Mouse (Mus musculus): Measurements from ENCODE around the gene Sec14l4. TPM values are rescaled to one million over a fixed set of nuclear protein-coding genes. Genes with fewer than 3 reads are reported as not detected.

The Sec14l4 gene
- not detected in 2 replicates for polyA plus RNA-seq (2016; fragmentation: Nextera tagmentation; extraction: Ambion mirVana)

DNA sequence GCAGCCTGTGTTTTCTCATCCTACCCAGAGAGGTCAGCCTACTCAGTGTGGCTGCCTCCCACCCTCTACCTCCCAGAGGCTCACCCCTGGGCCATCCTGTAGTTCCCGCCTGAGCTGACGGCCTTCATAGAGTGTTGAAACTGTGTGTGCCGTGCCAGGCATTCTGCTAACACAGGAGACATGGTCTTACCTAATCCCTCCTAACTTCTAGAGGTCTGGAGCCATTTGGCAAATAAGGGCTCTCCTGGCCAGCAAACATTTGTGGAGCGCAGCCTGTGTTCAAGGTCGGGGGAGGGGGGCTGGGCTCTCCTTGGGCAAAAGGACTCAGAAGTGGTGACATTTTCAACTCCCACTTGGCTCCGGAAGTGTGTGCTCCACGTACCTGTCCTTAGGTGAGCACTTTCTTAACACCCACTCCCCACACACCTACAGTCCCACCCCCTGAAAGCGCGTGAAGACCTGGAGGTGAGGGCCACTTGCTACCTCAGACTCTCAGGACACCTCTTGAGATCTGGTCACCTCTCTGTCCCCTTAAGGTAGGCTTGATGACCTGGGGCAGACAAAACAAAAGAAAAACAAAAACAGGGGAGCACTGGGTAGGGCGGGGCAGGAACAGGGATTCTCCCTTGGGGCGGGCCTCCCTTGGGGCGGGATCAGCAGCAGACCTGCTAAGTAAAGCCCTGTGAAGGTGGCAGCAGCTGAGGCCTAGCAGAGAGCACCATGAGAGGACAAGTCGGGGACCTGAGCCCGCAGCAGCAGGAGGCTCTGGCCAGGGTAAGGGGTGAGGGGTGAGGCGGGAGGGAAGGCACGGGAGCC lies at the start of gene Sec14l4:
Sec14l4 (plus strand) TSS at position 337 of the 816 bp plus-strand sequence.
- Histone ChIP-seq H3K36me3 (no peaks in the 10 kb centered on the region), H3K4me1 (replicated peaks) (peaks cover under 1% of the 10 kb centered on the region; the same call in 1 of the 2 replicates), H3K4me2 (no peak within 1 kb of the TSS), H3K4me3 (replicated peaks) (no peak within 1 kb of the TSS), H3K9me3 (no peaks in the 10 kb centered on the region), H3K9ac (replicated peaks) (no peak within 1 kb of the TSS), H3K27ac (no peak within 1 kb of the TSS), H3K27me3 (peaks cover 28% of the 10 kb centered on the region)
- no peak; the same call in 1 of the 2 replicates for ATAC-seq (ENCODE audit: insufficient number of reproducible peaks, insufficient read depth, low FRiP score, low TSS enrichment, low read depth)
- WGBS = 32% methylated on average over 16 of the region's 16 CpGs

DNA sequence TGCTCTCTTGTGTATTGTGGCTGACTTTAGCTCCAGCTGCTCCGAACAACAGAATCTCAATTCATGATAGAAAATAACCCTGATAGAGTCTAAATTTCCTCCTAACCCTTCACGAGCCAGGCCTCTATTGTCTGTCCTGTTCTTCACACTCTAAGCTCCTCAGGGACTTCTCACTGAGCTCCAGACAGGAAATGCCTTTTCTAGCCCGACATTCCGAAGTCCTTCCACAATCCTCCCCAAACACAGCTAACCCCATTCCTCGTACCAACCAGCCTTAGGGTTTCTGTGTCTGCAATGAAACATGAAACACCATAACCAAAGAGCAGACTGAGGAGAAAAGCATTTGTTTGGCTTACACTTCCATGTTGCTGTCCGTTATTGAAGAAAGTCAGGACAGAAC lies 49.7 kb upstream of the Sec14l4 start:
- ATAC-seq (ENCODE audit: insufficient number of reproducible peaks, insufficient read depth, low FRiP score, low TSS enrichment, low read depth) = no peak
- Histone ChIP-seq H3K9me3 (no peaks in the 10 kb centered on the region), H3K27me3 (peaks cover 16% of the 10 kb centered on the region), H3K9ac (replicated peaks) (no peak overlapping the region), H3K27ac (peak overlapping the region; percentile 2; the same call in 1 of the 2 replicates), H3K4me1 (replicated peaks) (peaks cover 24% of the 10 kb centered on the region), H3K4me2 (no peak overlapping the region), H3K36me3 (peaks cover 48% of the 10 kb centered on the region), H3K4me3 (replicated peaks) (no peak overlapping the region)
- WGBS = 65% methylated on average over 6 of the region's 6 CpGs

DNA sequence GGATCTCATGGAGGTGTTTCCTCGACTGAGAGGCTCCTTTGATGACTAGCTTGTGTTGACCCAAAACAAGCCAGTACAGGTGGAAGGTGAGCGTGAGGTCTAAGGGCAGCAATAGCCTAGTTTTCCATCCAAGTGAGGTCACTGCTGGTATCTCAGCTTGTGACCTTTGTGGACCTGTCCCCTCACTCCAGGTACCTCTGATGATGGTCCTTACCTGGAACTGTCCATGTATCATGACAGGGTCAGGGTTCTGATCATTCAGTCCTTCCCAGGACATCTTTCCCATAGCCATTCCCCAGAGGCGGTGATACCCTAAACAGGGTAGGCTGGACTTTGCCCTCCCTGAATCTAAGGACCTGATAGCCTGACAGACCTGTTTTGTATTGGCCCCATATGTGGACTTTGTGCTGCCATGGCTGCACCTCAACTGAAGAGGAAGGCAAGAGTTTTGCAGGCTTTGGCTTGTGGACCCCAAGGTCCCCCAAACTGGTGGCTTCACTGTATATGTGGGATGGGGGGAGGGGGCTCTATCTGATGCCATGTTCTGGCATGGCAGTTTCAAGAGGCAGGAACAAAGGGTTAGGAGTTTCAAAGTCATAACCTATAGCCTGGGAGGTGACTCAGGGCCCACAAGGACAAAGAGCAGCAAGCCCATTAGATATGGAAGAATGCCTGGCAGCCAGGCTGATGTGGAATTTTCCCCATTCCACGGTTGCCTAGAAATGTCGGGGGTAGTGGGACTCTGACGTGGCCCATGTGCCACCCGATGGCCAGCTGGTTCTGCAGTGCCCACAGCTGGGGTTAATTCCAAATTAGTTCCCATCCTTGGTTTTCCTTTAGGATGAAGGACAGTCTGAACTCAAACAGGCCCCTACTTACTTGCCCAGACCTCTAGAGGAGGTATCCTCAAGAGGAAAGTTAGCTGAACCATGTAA lies 48.7 kb upstream of the Sec14l4 start:
- Histone ChIP-seq H3K4me3 (replicated peaks) (peak overlapping the region; percentile 45; the same call in 1 of the 2 replicates), H3K27me3 (peaks cover 16% of the 10 kb centered on the region), H3K4me1 (replicated peaks) (peaks cover 24% of the 10 kb centered on the region), H3K4me2 (peak overlapping the region; percentile 76), H3K9ac (replicated peaks) (no peak overlapping the region), H3K36me3 (peaks cover 38% of the 10 kb centered on the region), H3K27ac (peak overlapping the region; percentile 23), H3K9me3 (no peaks in the 10 kb centered on the region)
- ATAC-seq (ENCODE audit: insufficient number of reproducible peaks, insufficient read depth, low FRiP score, low TSS enrichment, low read depth) = peak; percentile 38; the same call in 1 of the 2 replicates
- 72% methylated on average over 7 of the region's 7 CpGs for WGBS

DNA sequence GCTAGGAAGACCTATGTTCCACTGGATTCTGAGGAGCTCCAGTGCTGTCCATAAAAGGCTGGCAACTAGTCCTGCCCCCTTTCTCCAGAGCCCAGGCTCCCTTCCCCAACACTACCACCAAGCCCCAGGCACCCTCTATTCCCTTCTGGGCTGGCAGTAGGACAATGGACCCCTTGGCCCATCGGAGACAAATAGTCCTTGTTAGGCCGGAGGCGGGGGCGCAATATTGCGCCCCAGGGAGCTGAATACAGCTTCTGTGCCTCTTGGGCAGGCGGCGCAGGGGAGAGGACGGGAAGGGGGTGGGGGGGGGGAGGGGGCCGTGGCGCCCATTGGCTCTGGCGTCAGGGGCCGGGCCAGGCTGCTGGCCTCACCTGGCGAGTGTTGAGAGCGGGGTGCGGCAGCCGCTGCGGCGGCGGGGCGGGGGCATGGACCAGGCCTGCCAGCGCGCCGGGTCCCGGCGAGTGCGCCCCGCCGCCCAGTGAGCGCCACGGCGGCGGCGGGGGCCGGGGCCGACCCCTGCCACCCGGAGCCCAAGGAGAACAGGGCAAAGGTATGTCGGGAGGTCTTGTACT lies 47.9 kb upstream of the Sec14l4 start, which contains the start of gene Gal3st1:
Gal3st1 (plus strand) TSS at position 346 of the 572 bp plus-strand sequence.
- peak within 1 kb of the TSS; percentile 45 for H3K4me3 ChIP-seq (replicated peaks)
- ATAC-seq (ENCODE audit: insufficient number of reproducible peaks, insufficient read depth, low FRiP score, low TSS enrichment, low read depth) = 0 out of 2 replicates have a peak, but pooled peaks have one; percentile 32
- H3K27me3 ChIP-seq = peaks cover 16% of the 10 kb centered on the region
- WGBS = under 1% methylated on average over 31 of the region's 37 CpGs
- peak within 1 kb of the TSS; percentile 76 for H3K4me2 ChIP-seq
- H3K4me1 ChIP-seq (replicated peaks) = peaks cover 24% of the 10 kb centered on the region
- peak within 1 kb of the TSS; percentile 23; the same call in 1 of the 2 replicates for H3K27ac ChIP-seq
- H3K36me3 ChIP-seq = peaks cover 30% of the 10 kb centered on the region
- peak within 1 kb of the TSS; percentile 52 for H3K9ac ChIP-seq (replicated peaks)
- H3K9me3 ChIP-seq = no peaks in the 10 kb centered on the region

DNA sequence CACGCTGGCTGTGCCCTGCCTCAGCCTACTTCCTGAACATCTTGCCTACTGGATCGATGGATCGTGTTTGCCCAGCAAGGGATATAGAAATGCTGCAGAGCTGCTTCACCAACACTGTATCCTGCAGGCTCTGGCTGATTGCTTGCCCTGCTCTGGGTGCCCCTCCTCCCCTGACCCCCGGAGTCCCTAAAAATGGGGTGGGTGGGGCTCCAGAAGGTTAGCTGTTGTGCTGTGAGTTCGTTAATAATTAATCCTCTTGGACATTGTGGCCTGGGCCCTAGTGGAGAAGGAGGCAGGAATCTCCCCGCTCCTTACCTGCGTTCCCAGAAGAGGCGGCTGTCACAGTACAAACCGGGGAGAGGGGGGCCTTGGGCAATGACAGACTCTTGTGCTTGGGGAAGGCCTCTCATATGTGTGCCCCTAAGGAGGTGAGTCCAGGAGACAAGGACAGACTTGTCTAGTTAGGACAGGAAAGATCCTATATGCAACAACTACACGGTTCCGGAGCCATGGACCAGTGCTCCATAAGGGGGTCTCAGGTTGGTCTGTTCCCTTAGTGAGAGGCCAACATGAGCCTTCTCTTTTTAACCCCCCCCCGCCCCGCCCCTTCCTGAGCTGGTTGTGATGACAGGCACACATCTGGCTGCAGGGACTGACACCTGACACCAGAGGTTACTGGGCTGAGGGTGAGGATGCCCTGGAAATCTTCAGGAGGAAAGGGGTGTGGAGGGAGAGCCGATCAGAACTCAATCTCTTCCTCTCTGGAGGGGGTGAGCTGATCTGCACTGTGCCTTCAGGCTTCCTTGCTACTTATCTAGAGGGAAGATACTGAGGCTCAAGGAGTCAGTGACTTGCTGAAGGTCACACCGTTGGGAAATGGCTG lies 47.2 kb upstream of the Sec14l4 start:
- Histone ChIP-seq H3K36me3 (peaks cover 22% of the 10 kb centered on the region), H3K9me3 (no peaks in the 10 kb centered on the region), H3K4me2 (peak overlapping the region; percentile 76), H3K27ac (no peak overlapping the region), H3K9ac (replicated peaks) (peak overlapping the region; percentile 52), H3K4me1 (replicated peaks) (peaks cover 24% of the 10 kb centered on the region), H3K27me3 (peaks cover 16% of the 10 kb centered on the region), H3K4me3 (replicated peaks) (peak overlapping the region; percentile 45)
- ATAC-seq (ENCODE audit: insufficient number of reproducible peaks, insufficient read depth, low FRiP score, low TSS enrichment, low read depth) = peak; percentile 45; the same call in 1 of the 2 replicates
- 6% methylated on average over 15 of the region's 15 CpGs for WGBS

DNA sequence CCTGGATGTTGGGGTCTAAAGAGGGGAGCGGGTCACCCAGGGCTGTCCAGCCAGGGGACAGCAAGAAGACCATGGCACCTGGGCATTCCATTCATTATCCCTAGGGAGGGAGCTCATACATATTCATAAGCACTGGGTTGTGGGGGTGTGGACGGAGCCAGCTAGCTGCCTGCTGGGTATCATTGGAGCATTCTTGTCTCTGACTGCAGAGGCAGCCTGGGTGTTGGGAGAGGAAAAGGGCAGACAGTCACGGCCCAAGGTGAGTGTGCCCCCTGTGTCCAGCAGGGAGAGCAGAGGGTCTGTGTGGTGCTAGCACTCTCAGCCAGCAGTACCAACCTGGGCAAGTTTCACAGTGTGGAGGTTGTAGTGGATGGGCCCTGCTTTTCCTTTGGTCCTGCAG lies 41.5 kb upstream of the Sec14l4 start:
- no peaks in the 10 kb centered on the region for H3K36me3 ChIP-seq
- H3K27me3 ChIP-seq = no peaks in the 10 kb centered on the region
- no peak overlapping the region for H3K4me3 ChIP-seq (replicated peaks)
- H3K9ac ChIP-seq (replicated peaks) = no peak overlapping the region
- H3K4me1 ChIP-seq (replicated peaks) = peaks cover 3% of the 10 kb centered on the region; the same call in 1 of the 2 replicates
- no peak overlapping the region for H3K4me2 ChIP-seq
- no peaks in the 10 kb centered on the region for H3K9me3 ChIP-seq
- ATAC-seq (ENCODE audit: insufficient number of reproducible peaks, insufficient read depth, low FRiP score, low TSS enrichment, low read depth) = no peak
- WGBS = 58% methylated on average over 3 of the region's 3 CpGs
- H3K27ac ChIP-seq = no peak overlapping the region

DNA sequence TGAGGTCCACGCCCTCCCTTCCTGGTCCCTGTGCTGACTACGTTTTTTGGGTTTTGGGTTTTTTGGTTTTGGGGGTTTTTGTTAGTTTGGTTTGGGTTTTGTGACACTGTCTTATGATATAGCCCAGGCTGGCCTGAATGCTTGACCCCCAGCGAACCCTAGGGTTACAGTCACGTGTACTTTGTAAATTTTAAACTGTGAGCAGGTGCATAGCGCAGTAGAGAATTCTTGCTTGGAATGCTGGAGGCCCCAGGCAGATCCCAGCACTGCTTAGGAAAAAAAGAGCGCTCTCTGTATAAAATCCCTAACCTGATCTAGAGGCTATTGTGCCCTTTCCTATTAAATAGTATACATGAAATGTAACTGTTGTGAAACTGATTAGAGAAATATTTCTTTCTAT lies 38.1 kb upstream of the Sec14l4 start:
- no peaks in the 10 kb centered on the region for H3K9me3 ChIP-seq
- no peak overlapping the region for H3K27ac ChIP-seq
- no peak for ATAC-seq (ENCODE audit: insufficient number of reproducible peaks, insufficient read depth, low FRiP score, low TSS enrichment, low read depth)
- 0 out of 2 replicates have a peak, but pooled peaks cover 5% of the 10 kb centered on the region for H3K4me1 ChIP-seq (replicated peaks)
- H3K4me2 ChIP-seq = no peak overlapping the region
- no peak overlapping the region for H3K4me3 ChIP-seq (replicated peaks)
- H3K36me3 ChIP-seq = no peaks in the 10 kb centered on the region
- WGBS = 75% methylated on average over 6 of the region's 6 CpGs
- no peak overlapping the region for H3K9ac ChIP-seq (replicated peaks)
- H3K27me3 ChIP-seq = peaks cover 18% of the 10 kb centered on the region

DNA sequence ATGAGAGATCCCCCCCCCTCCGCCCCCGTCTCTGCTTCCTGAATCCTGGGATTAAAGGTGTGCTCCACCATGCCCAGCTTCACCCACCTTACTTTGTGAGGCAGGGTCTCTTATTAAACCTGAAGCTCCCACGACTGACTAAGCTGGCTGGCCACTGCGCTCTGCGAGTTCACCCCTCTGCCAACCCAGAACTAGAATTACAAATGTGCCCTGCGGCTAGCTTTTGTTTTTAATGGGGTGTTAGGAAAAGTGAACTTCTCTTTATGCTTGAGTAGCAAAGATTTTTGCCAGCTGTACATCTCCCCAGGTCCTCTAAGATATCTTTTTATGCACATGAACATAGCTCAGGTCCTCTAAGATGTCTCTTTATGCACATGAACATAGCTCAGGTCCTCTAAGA lies 37.3 kb upstream of the Sec14l4 start:
- Histone ChIP-seq H3K4me2 (no peak overlapping the region), H3K27ac (no peak overlapping the region), H3K4me1 (replicated peaks) (peaks cover 12% of the 10 kb centered on the region), H3K27me3 (peaks cover 26% of the 10 kb centered on the region), H3K4me3 (replicated peaks) (no peak overlapping the region), H3K9ac (replicated peaks) (no peak overlapping the region), H3K36me3 (no peaks in the 10 kb centered on the region), H3K9me3 (no peaks in the 10 kb centered on the region)
- no peak for ATAC-seq (ENCODE audit: insufficient number of reproducible peaks, insufficient read depth, low FRiP score, low TSS enrichment, low read depth)
- 80% methylated on average over 6 of the region's 6 CpGs for WGBS

DNA sequence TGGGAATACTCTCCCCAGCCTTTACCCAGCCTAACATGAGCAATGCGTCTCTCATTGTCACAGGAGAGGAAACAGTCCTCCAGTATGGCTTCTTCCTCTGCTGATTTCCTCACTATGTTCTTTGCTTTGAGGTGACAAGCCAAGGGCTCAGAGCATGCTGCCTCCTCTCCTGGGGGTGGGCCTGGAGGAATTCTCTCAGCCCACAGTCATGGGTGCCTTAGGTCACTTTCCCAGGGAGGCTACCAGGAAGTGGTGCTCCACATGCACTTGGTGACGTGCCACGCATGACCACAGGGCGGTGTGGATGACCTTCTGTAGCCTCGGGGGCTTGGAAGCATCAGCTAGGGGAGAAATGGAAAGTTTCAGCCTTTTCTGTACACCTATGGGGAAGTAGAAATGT lies 35.8 kb upstream of the Sec14l4 start:
- peaks cover 28% of the 10 kb centered on the region for H3K27me3 ChIP-seq
- no peak for ATAC-seq (ENCODE audit: insufficient number of reproducible peaks, insufficient read depth, low FRiP score, low TSS enrichment, low read depth)
- H3K4me1 ChIP-seq (replicated peaks) = peaks cover 27% of the 10 kb centered on the region
- 82% methylated on average over 5 of the region's 5 CpGs for WGBS
- H3K4me3 ChIP-seq (replicated peaks) = no peak overlapping the region
- no peaks in the 10 kb centered on the region for H3K36me3 ChIP-seq
- H3K27ac ChIP-seq = no peak overlapping the region
- H3K9ac ChIP-seq (replicated peaks) = no peak overlapping the region
- H3K4me2 ChIP-seq = no peak overlapping the region
- H3K9me3 ChIP-seq = no peaks in the 10 kb centered on the region

DNA sequence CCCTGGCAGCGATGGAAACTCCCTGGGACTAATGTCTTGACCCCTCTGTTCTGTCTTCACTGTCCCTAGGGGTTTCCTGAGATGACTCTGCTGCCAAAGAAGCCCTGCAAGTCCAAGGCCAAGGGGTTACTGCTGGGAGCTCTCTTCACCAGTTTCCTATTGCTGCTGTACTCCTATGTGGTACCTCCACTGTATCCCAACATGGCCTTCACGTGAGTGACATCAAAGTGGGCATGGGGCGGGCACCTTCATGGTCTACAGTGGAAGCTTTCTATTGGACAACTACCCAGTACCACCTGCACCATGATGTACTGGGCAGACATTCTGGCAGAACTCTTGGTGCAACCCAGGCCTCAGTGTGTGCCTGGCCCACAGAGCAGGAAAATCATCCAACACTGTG lies 34.4 kb upstream of the Sec14l4 start:
- H3K4me1 ChIP-seq (replicated peaks) = peaks cover 27% of the 10 kb centered on the region
- no peak overlapping the region for H3K4me3 ChIP-seq (replicated peaks)
- no peak overlapping the region for H3K4me2 ChIP-seq
- no peaks in the 10 kb centered on the region for H3K36me3 ChIP-seq
- 88% methylated on average over 3 of the region's 3 CpGs for WGBS
- H3K27me3 ChIP-seq = peaks cover 28% of the 10 kb centered on the region
- H3K9me3 ChIP-seq = no peaks in the 10 kb centered on the region
- H3K9ac ChIP-seq (replicated peaks) = no peak overlapping the region
- no peak for ATAC-seq (ENCODE audit: insufficient number of reproducible peaks, insufficient read depth, low FRiP score, low TSS enrichment, low read depth)
- no peak overlapping the region for H3K27ac ChIP-seq
